Mouse (Mus musculus) heart, embryonic 16.5 days (tissue): ENCODE measurements around the gene Psmc3. TPM values are rescaled to one million over a fixed set of nuclear protein-coding genes. Genes with fewer than 3 reads are reported as not detected.
A peak's percentile ranks its signal among the peaks of the same experiment; 100 is the strongest.
"Not testable (repeated sequence)": the region's sequence is repeated elsewhere in the genome, so short reads cannot be mapped to it uniquely, and the experiment has no call there.

Source experiments
- ATAC-seq: fragments of 200-750 bp; cut with Nextera tagmentation; replicated peaks from 2 replicates; pipeline ENCODE4 v1.8.0; 2017; ENCODE audit warnings: moderate number of reproducible peaks; ENCODE audit not compliant: insufficient read depth, low FRiP score; ENCODE audit errors: extremely low read depth
- H3K27ac ChIP-seq: fragments of 300-500 bp; sonication (generic); 2 replicates; pipeline ENCODE4 v1.5.1; 2014; ENCODE audit warnings: mild to moderate bottlenecking, low read length, control low read depth, moderate library complexity
- H3K27me3 ChIP-seq: fragments of 300-500 bp; sonication (generic); 2 replicates; pipeline ENCODE4 v1.6.1; 2014; ENCODE audit warnings: low read length, mixed read lengths; ENCODE audit not compliant: control insufficient read depth, insufficient read depth
- H3K36me3 ChIP-seq: fragments of 300-500 bp; sonication (generic); 2 replicates; pipeline ENCODE4 v1.6.1; 2014; ENCODE audit not compliant: control insufficient read depth, insufficient read depth
- H3K4me1 ChIP-seq: fragments of 300-500 bp; sonication (generic); 2 replicates; pipeline ENCODE4 v1.6.1; 2014; ENCODE audit warnings: low read length, mixed read lengths; ENCODE audit not compliant: control insufficient read depth, insufficient read depth
- H3K4me2 ChIP-seq: fragments of 300-500 bp; sonication (generic); 2 replicates; pipeline ENCODE4 v1.6.1; 2014; ENCODE audit warnings: low read depth, mild to moderate bottlenecking, control low read depth, low read length
- H3K4me3 ChIP-seq: fragments of 300-500 bp; sonication (generic); 2 replicates; pipeline ENCODE4 v1.5.1; 2014; ENCODE audit warnings: mild to moderate bottlenecking, control low read depth, low read length
- H3K9ac ChIP-seq: fragments of 300-500 bp; sonication (generic); 2 replicates; pipeline ENCODE4 v1.6.1; 2014; ENCODE audit warnings: low read length, control low read depth
- H3K9me3 ChIP-seq: fragments of 300-500 bp; sonication (generic); replicated peaks from 2 replicates; pipeline ENCODE4 v1.6.1; 2016; ENCODE audit warnings: low read length; ENCODE audit not compliant: control insufficient read depth
- WGBS: fragments of 180-500 bp; shearing (Covaris S2); extraction: QIAGEN DNeasy Blood & Tissue Kit; methylation state at CpG from one replicate; pipeline ENCODE4 v1.1.7; 2014; 5-methylcytosine and 5-hydroxymethylcytosine counted together
- polyA plus RNA-seq: library from polyadenylated mRNA; unstranded; fragments of >200 nt; fragmentation: Nextera tagmentation; extraction: Ambion mirVana; gene quantifications from 2 replicates; pipeline ENCODE4 v1.2.1, GENCODE M21; 2015

Gene Psmc3
- polyA plus RNA-seq: 239 and 255 TPM in 2 replicates

- Histone ChIP-seq H3K9me3 (no peaks in the 10 kb centered on the region), H3K4me2 (peak within 1 kb of the TSS; percentile 96), H3K4me1 (peaks cover 6% of the 10 kb centered on the region), H3K4me3 (peak within 1 kb of the TSS; percentile 95), H3K36me3 (peaks cover 32% of the 10 kb centered on the region), H3K9ac (peak within 1 kb of the TSS; percentile 90), H3K27me3 (no peaks in the 10 kb centered on the region), H3K27ac (peak within 1 kb of the TSS; percentile 88)
- under 1% methylated on average over 40 of the region's 40 CpGs for WGBS
- ATAC-seq: peak; percentile 97
Observed at GRCm38 (mm10) chr2:91053934-91054382, at the start of gene Psmc3. TSS of gene Psmc3 (plus strand) at chr2:91054009.

- H3K27ac ChIP-seq: no peak overlapping the region
- no peak overlapping the region for H3K9ac ChIP-seq
- H3K9me3 ChIP-seq: no peaks in the 10 kb centered on the region
- peaks cover 70% of the 10 kb centered on the region for H3K36me3 ChIP-seq
- no peaks in the 10 kb centered on the region for H3K27me3 ChIP-seq
- ATAC-seq: no peak
- H3K4me3 ChIP-seq: no peak overlapping the region
- H3K4me2 ChIP-seq: no peak overlapping the region
- WGBS: over 99% methylated on average over 8 of the region's 8 CpGs
- no peaks in the 10 kb centered on the region for H3K4me1 ChIP-seq
Observed at GRCm38 (mm10) chr2:91008536-91008935, 45.3 kb upstream of the Psmc3 start.

GRCm38 (mm10) chr2:91013881-91014280 lies 39.9 kb upstream of the Psmc3 start:
- H3K9me3 ChIP-seq: no peaks in the 10 kb centered on the region
- H3K27me3 ChIP-seq: no peaks in the 10 kb centered on the region
- no peak overlapping the region for H3K9ac ChIP-seq
- no peak for ATAC-seq
- no peak overlapping the region for H3K4me3 ChIP-seq
- no peak overlapping the region for H3K27ac ChIP-seq
- WGBS: 95% methylated on average over 2 of the region's 2 CpGs
- peaks cover 45% of the 10 kb centered on the region for H3K36me3 ChIP-seq
- no peaks in the 10 kb centered on the region for H3K4me1 ChIP-seq
- no peak overlapping the region for H3K4me2 ChIP-seq

GRCm38 (mm10) chr2:91015386-91015785 lies 38.4 kb upstream of the Psmc3 start:
- ATAC-seq: no peak

GRCm38 (mm10) chr2:91018061-91018788 lies 35.6 kb upstream of the Psmc3 start:
- WGBS: 80% methylated on average over 8 of the region's 8 CpGs
- no peak overlapping the region for H3K9ac ChIP-seq
- H3K4me2 ChIP-seq: no peak overlapping the region
- H3K27me3 ChIP-seq: no peaks in the 10 kb centered on the region
- H3K4me1 ChIP-seq: no peaks in the 10 kb centered on the region
- H3K9me3 ChIP-seq: no peaks in the 10 kb centered on the region
- no peak overlapping the region for H3K4me3 ChIP-seq
- no peak for ATAC-seq
- no peak overlapping the region for H3K27ac ChIP-seq
- H3K36me3 ChIP-seq: peaks cover 26% of the 10 kb centered on the region

More at GRCm38 (mm10) chr2:91015386-91015785, 38.4 kb upstream of the Psmc3 start:
- Histone ChIP-seq H3K36me3 (peaks cover 40% of the 10 kb centered on the region), H3K9me3 (no peaks in the 10 kb centered on the region), H3K4me1 (no peaks in the 10 kb centered on the region), H3K27me3 (no peaks in the 10 kb centered on the region), H3K4me3 (no peak overlapping the region), H3K4me2 (no peak overlapping the region), H3K9ac (no peak overlapping the region), H3K27ac (no peak overlapping the region)
- WGBS: 83% methylated on average over 4 of the region's 4 CpGs

GRCm38 (mm10) chr2:91019911-91020310 lies 33.9 kb upstream of the Psmc3 start:
- Histone ChIP-seq H3K36me3 (peaks cover 13% of the 10 kb centered on the region; the same call in 1 of the 2 replicates), H3K27me3 (no peaks in the 10 kb centered on the region), H3K4me1 (peaks cover 3% of the 10 kb centered on the region; the same call in 1 of the 2 replicates), H3K4me3 (no peak overlapping the region), H3K27ac (no peak overlapping the region), H3K9me3 (no peaks in the 10 kb centered on the region), H3K9ac (no peak overlapping the region), H3K4me2 (no peak overlapping the region)
- 89% methylated on average over 3 of the region's 3 CpGs for WGBS
- ATAC-seq: no peak

GRCm38 (mm10) chr2:91022266-91022665 lies 31.5 kb upstream of the Psmc3 start:
- not testable (repeated sequence) for H3K4me1 ChIP-seq, H3K9me3 ChIP-seq, H3K27me3 ChIP-seq, H3K4me3 ChIP-seq, H3K9ac ChIP-seq, H3K27ac ChIP-seq, ATAC-seq, H3K4me2 ChIP-seq, H3K36me3 ChIP-seq
- 95% methylated on average over 7 of the region's 7 CpGs for WGBS

- ATAC-seq: 0 out of 2 replicates have a peak, but pooled peaks have one; percentile 41
- 55% methylated on average over 2 of the region's 2 CpGs for WGBS
- Histone ChIP-seq H3K27ac (peak overlapping the region; percentile 17; the same call in 1 of the 2 replicates), H3K4me2 (no peak overlapping the region), H3K9ac (no peak overlapping the region), H3K4me1 (peaks cover 3% of the 10 kb centered on the region; the same call in 1 of the 2 replicates), H3K27me3 (no peaks in the 10 kb centered on the region), H3K36me3 (peaks cover 8% of the 10 kb centered on the region; the same call in 1 of the 2 replicates), H3K9me3 (no peaks in the 10 kb centered on the region), H3K4me3 (no peak overlapping the region)
Observed at GRCm38 (mm10) chr2:91023131-91023530, 30.7 kb upstream of the Psmc3 start.

GRCm38 (mm10) chr2:91023956-91024355 lies 29.9 kb upstream of the Psmc3 start:
- ATAC-seq: no peak
- no peak overlapping the region for H3K9ac ChIP-seq

More at GRCm38 (mm10) chr2:91023956-91024355, 29.9 kb upstream of the Psmc3 start:
- no peak overlapping the region for H3K4me2 ChIP-seq
- peaks cover 8% of the 10 kb centered on the region; the same call in 1 of the 2 replicates for H3K36me3 ChIP-seq
- H3K27ac ChIP-seq: no peak overlapping the region; the same call in 1 of the 2 replicates
- H3K4me1 ChIP-seq: peaks cover 3% of the 10 kb centered on the region; the same call in 1 of the 2 replicates
- H3K9me3 ChIP-seq: no peaks in the 10 kb centered on the region
- H3K27me3 ChIP-seq: no peaks in the 10 kb centered on the region
- WGBS: 89% methylated on average over 1 of the region's 1 CpGs
- H3K4me3 ChIP-seq: no peak overlapping the region
